Mouse (Mus musculus) lung, postnatal 0 days (tissue): ENCODE results near the gene Rdx.

Experiments used
- CTCF ChIP-seq: IDR thresholded peaks from 2 replicates; pipeline ENCODE4 v1.5.1; 2016; ENCODE audit warnings: antibody characterized with exemption, mild to moderate bottlenecking
- EP300 ChIP-seq: IDR thresholded peaks from 2 replicates; pipeline ENCODE4 v1.6.1; 2016; ENCODE audit warnings: antibody characterized with exemption, mild to moderate bottlenecking, control low read depth

DNA sequence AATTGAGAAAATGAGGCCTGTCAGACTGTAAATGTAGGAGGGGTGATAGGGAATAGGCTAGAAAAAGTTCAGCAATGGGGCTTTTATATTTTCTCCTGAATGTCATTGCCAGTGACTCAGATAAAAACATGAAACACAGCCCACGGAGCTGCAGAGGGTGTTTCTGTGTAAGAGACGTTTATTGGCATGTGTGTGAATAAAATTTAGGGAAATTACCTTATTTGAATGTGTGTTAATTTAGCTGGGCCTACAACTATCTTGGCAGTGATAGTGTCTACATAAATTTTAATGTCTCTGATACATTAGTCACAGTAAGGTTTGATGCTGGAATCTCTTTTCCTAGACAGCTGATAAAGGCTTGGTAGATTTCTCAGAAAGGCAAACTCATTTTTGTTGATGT is 12.8 kb downstream of the Rdx start:
- TF ChIP-seq CTCF = no peak
- no peak for TF ChIP-seq EP300
